Mouse (Mus musculus) embryonic facial prominence, embryonic 14.5 days (tissue): ENCODE results near the gene Ubqln2. TPM values are rescaled to one million over a fixed set of nuclear protein-coding genes. Genes with fewer than 3 reads are reported as not detected.

Experiments
- ATAC-seq: fragments of 200-750 bp; cut with Nextera tagmentation; 2 replicates; pipeline ENCODE4 v1.8.0; 2017; ENCODE audit warnings: low read depth, moderate number of reproducible peaks, moderate TSS enrichment
- DNase-seq: peaks from one replicate; pipeline ENCODE4 v3.0.0-alpha.2; 2015; ENCODE audit warnings: low spot score
- H3K27ac ChIP-seq: fragments of 300-500 bp; sonication (generic); replicated peaks from 2 replicates; pipeline ENCODE4 v1.5.1; 2014; ENCODE audit warnings: low read depth, mild to moderate bottlenecking, low read length, moderate library complexity
- H3K27me3 ChIP-seq: fragments of 300-500 bp; sonication (generic); replicated peaks from 2 replicates; pipeline ENCODE4 v1.6.1; 2014; ENCODE audit warnings: low read length; ENCODE audit not compliant: control insufficient read depth, insufficient read depth
- H3K36me3 ChIP-seq: fragments of 300-500 bp; sonication (generic); 2 replicates; pipeline ENCODE4 v1.6.1; 2014; ENCODE audit warnings: low read length, mixed read lengths; ENCODE audit not compliant: control insufficient read depth, insufficient read depth
- H3K4me1 ChIP-seq: fragments of 300-500 bp; sonication (generic); 2 replicates; pipeline ENCODE4 v1.6.1; 2014; ENCODE audit warnings: antibody characterized with exemption, low read length; ENCODE audit not compliant: control insufficient read depth, insufficient read depth
- H3K4me2 ChIP-seq: fragments of 300-500 bp; sonication (generic); 2 replicates; pipeline ENCODE4 v1.6.1; 2014; ENCODE audit warnings: low read depth, mild to moderate bottlenecking, low read length, moderate library complexity, mixed read lengths
- H3K4me3 ChIP-seq: fragments of 300-500 bp; sonication (generic); 2 replicates; pipeline ENCODE4 v1.5.1; 2014; ENCODE audit warnings: low read depth, mild to moderate bottlenecking, low read length
- H3K9ac ChIP-seq: fragments of 300-500 bp; sonication (generic); 2 replicates; pipeline ENCODE4 v1.6.1; 2014; ENCODE audit warnings: low read depth, mild to moderate bottlenecking, low read length, moderate library complexity, mixed read lengths
- H3K9me3 ChIP-seq: fragments of 300-500 bp; sonication (generic); 2 replicates; pipeline ENCODE4 v1.6.1; 2016; ENCODE audit warnings: low read length; ENCODE audit not compliant: control insufficient read depth
- WGBS: fragments of 180-500 bp; shearing (Covaris S2); extraction: QIAGEN DNeasy Blood & Tissue Kit; methylation state at CpG from one replicate; pipeline ENCODE4 v1.1.7; 2014; 5-methylcytosine and 5-hydroxymethylcytosine counted together
- polyA plus RNA-seq: library from polyadenylated mRNA; unstranded; fragments of >200 nt; fragmentation: Nextera tagmentation; extraction: Ambion mirVana; gene quantifications from 2 replicates; pipeline ENCODE4 v1.2.1, GENCODE M21; 2014

Ubqln2 gene
- polyA plus RNA-seq: 26.5 and 28.0 TPM in 2 replicates

DNA sequence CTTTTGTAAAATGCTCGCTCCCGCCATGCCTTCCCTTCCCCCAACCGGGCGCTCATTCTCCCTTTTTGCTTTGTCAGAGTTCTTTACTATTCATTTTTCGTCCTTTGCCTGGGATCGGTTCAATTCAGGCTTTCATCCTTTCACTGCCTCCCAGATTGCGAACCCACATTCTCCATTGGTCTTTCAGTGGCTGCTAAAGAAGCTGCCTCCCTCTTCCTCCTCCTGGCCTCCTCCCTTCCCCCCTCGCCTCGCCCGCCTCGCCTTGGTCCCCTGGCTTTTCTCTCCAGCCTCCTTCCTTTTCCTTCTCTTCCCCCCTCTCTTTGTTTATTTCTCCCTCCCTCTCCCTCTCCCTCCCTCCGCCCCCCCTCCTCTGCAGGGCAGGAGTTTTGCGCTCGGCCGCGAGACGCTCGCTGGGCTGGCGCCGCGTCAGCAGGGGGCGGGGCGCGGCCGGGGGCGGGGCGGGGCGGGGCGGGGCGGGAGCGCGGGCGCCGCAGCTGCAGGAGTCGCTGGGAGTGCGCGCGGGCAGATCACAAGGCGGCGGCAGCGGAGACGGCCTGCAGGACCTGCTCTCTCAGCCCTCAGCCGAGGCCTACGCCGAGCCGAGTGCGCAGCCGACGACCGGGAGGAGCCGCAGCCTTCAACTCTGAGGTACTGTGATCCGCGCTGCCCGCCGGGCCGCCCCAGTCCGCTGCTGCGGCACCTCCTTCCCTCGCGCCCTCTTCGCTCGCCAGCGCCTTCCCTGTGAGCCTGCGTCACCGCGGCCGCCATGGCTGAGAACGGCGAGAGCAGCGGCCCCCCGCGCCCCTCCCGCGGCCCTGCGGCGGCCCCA, at the start of gene Ubqln2:
Gene Ubqln2 (plus strand): TSS at position 540 of the 829 bp plus-strand sequence.
- Histone ChIP-seq H3K4me3 (peak within 1 kb of the TSS; percentile 58), H3K4me2 (peak within 1 kb of the TSS; percentile 77), H3K4me1 (no peaks in the 10 kb centered on the region), H3K27ac (peak within 1 kb of the TSS; percentile 94), H3K9ac (peak within 1 kb of the TSS; percentile 79), H3K36me3 (no peaks in the 10 kb centered on the region; the same call in 1 of the 2 replicates), H3K9me3 (no peaks in the 10 kb centered on the region; the same call in 1 of the 2 replicates), H3K27me3 (no peaks in the 10 kb centered on the region)
- DNase-seq (peak; percentile 90), ATAC-seq (peak; percentile 94)
- WGBS: 14% methylated on average over 42 of the region's 76 CpGs

DNA sequence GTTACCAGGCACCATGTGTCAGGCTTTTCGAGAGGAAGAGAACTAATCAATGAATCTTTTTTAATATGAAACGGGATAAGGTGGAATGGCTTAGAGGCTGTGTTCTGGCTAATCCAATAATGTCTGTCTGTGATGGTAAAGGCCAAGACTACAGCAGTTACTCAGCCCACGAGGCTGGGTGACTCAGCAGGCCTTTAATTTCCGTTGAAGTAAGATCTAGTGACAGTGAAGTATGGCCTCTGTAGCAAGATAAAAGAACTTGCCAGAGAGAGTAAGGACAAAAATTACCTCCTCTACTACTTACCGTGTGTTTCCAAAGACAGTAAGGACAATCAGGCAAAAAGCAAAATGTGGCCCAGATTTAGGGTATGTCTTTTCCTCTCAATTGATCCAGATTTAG, 46.1 kb upstream of the Ubqln2 start:
- 54% methylated on average over 5 of the region's 5 CpGs for WGBS
- no peak overlapping the region for H3K4me2 ChIP-seq
- DNase-seq (no peak), ATAC-seq (no peak)
- no peak overlapping the region for H3K27ac ChIP-seq
- no peaks in the 10 kb centered on the region for H3K36me3 ChIP-seq
- H3K4me1 ChIP-seq: no peaks in the 10 kb centered on the region
- H3K27me3 ChIP-seq: no peaks in the 10 kb centered on the region
- H3K4me3 ChIP-seq: no peak overlapping the region
- H3K9me3 ChIP-seq: no peaks in the 10 kb centered on the region
- H3K9ac ChIP-seq: no peak overlapping the region

DNA sequence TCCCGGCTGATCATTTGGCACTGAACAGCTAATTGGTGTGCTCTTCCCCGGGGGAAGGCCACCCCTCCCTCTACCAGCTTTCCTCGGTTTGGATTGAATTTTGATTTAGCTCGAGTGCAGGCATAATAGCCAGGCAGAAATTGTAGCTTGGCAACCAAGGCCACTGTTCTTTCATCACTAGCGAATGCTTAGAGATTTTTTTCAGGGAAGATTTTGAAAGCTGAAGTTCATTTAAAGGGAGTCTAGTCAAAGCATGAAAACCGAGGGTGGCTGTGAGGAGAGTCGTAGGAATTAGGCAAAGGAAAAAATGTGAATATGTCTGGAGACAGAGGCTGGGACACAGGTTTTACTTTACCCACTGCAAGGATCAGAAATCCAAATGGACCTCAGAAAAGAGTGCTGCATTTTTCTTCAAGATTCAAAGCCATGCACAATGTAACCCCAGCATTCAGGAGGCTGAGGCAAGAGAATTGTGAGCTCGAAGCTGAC, 21.2 kb upstream of the Ubqln2 start:
- no peaks in the 10 kb centered on the region for H3K27me3 ChIP-seq
- no peak overlapping the region for H3K9ac ChIP-seq
- 43% methylated on average over 8 of the region's 8 CpGs for WGBS
- no peak overlapping the region for H3K4me3 ChIP-seq
- DNase-seq: peak; percentile 3
- H3K27ac ChIP-seq: no peak overlapping the region
- H3K9me3 ChIP-seq: no peaks in the 10 kb centered on the region
- no peaks in the 10 kb centered on the region for H3K36me3 ChIP-seq
- no peak overlapping the region for H3K4me2 ChIP-seq
- H3K4me1 ChIP-seq: no peaks in the 10 kb centered on the region
- ATAC-seq: no peak

DNA sequence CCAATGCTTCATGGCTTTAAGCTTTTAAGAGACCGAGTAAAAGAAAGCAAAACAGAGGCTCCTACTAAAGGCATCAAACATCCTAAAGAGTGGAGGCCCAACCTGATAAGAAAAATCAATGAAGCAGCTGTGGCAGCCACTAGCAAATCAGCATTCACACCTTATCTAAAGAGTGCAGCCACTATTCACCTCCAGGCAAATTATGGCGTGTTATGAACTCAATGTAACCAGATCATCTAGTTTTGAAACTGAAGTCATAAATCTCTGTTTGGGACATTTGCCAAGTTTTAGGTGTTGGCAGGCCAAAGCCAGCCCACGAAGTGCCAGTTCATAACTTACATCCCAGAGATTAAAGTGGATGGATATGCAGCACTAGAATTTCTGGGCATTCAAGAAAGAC, 5.7 kb upstream of the Ubqln2 start:
- no peak overlapping the region for H3K4me2 ChIP-seq
- H3K9ac ChIP-seq: no peak overlapping the region
- H3K4me1 ChIP-seq: no peaks in the 10 kb centered on the region
- no peaks in the 10 kb centered on the region for H3K27me3 ChIP-seq
- WGBS: 53% methylated on average over 3 of the region's 3 CpGs
- no peaks in the 10 kb centered on the region for H3K9me3 ChIP-seq
- H3K36me3 ChIP-seq: no peaks in the 10 kb centered on the region
- H3K27ac ChIP-seq: no peak overlapping the region
- DNase-seq: peak; percentile 36
- no peak overlapping the region for H3K4me3 ChIP-seq
- no peak for ATAC-seq

DNA sequence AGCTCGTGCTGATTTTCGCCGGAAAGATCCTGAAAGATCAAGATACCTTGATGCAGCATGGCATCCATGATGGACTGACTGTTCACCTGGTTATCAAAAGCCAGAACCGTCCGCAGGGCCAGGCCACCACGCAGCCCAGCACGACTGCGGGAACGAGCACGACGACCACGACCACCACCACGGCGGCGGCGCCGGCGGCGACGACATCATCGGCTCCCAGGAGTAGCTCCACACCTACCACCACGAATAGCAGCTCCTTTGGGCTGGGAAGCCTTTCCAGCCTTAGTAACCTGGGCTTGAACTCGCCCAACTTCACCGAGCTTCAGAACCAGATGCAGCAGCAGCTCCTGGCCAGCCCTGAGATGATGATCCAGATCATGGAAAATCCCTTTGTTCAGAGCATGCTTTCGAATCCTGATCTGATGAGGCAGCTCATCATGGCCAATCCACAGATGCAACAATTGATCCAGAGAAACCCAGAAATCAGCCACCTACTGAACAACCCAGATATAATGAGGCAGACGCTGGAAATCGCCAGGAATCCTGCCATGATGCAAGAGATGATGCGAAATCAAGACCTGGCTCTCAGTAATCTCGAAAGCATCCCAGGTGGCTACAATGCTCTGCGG, 752 bp downstream of the Ubqln2 start:
- Histone ChIP-seq H3K9me3 (no peaks in the 10 kb centered on the region; the same call in 1 of the 2 replicates), H3K4me2 (peak overlapping the region; percentile 77), H3K36me3 (no peaks in the 10 kb centered on the region; the same call in 1 of the 2 replicates), H3K9ac (peak overlapping the region; percentile 79), H3K4me3 (peak overlapping the region; percentile 58), H3K27me3 (no peaks in the 10 kb centered on the region), H3K4me1 (no peaks in the 10 kb centered on the region), H3K27ac (peak overlapping the region; percentile 94)
- ATAC-seq (no peak; the same call in 1 of the 2 replicates), DNase-seq (peak; percentile 3)
- WGBS: 23% methylated on average over 19 of the region's 30 CpGs

DNA sequence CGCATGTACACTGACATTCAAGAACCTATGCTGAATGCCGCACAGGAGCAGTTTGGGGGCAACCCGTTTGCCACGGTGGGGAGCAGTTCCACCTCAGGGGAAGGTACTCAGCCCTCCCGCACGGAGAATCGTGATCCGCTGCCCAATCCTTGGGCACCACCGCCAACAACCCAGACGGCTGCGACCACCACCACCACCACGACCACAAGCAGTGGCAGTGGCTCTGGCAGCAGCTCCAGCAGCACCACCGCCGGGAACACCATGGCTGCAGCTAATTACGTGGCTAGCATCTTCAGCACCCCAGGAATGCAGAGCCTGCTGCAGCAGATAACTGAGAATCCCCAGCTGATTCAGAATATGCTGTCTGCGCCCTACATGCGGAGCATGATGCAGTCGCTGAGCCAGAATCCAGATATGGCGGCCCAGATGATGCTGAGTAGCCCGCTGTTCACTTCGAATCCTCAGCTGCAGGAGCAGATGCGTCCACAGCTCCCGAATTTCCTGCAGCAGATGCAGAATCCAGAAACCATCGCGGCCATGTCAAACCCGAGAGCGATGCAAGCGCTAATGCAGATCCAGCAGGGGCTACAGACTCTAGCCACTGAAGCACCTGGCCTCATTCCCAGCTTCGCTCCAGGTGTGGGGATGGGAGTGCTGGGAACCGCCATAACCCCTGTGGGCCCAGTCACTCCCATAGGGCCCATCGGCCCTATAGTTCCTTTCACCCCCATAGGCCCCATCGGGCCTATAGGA, 1.4 kb downstream of the Ubqln2 start:
- WGBS: 30% methylated on average over 28 of the region's 32 CpGs

DNA sequence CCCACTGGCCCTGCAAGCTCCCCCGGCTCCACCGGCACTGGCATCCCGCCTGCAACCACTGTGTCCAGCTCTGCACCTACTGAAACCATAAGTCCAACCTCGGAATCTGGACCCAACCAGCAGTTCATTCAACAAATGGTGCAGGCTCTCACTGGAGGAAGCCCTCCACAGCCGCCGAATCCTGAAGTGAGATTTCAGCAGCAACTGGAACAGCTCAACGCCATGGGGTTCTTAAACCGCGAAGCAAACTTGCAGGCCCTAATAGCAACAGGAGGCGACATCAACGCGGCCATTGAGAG, 2.0 kb downstream of the Ubqln2 start:
- 20% methylated on average over 12 of the region's 12 CpGs for WGBS
- Histone ChIP-seq H3K9me3 (no peaks in the 10 kb centered on the region; the same call in 1 of the 2 replicates), H3K36me3 (no peaks in the 10 kb centered on the region; the same call in 1 of the 2 replicates), H3K9ac (peak overlapping the region; percentile 79), H3K27ac (peak overlapping the region; percentile 55; the same call in 1 of the 2 replicates), H3K4me3 (peak overlapping the region; percentile 58), H3K4me1 (no peaks in the 10 kb centered on the region), H3K4me2 (peak overlapping the region; percentile 77), H3K27me3 (no peaks in the 10 kb centered on the region)
- ATAC-seq (no peak), DNase-seq (peak; percentile 17)

More for the DNA sequence above, 1.4 kb downstream of the Ubqln2 start:
- ATAC-seq (no peak), DNase-seq (peak; percentile 3)
- Histone ChIP-seq H3K9ac (peak overlapping the region; percentile 79), H3K4me1 (no peaks in the 10 kb centered on the region), H3K4me3 (peak overlapping the region; percentile 58), H3K4me2 (peak overlapping the region; percentile 77), H3K27ac (peak overlapping the region; percentile 94; the same call in 1 of the 2 replicates), H3K27me3 (no peaks in the 10 kb centered on the region), H3K36me3 (no peaks in the 10 kb centered on the region; the same call in 1 of the 2 replicates), H3K9me3 (no peaks in the 10 kb centered on the region; the same call in 1 of the 2 replicates)

DNA sequence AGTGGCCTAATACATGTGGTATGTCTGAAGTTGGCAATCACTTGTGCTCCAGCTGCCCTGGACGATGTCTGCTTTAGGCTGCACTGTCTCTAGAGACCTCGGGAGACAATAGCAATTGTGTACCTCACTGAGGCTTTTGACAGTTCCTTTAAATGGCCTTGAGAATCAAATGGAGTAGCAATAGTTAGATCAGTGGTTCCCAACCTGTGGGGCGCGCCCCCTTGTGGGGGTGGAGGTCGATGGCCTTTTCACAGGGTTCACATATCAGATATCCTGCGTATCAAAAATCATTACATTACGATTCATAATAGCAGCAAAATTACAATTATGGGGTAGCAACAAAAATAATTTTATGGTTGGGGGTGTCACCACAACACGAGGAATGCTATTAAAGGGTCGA, 7.9 kb downstream of the Ubqln2 start:
- Histone ChIP-seq H3K9ac (no peak overlapping the region), H3K9me3 (no peaks in the 10 kb centered on the region), H3K4me3 (no peak overlapping the region), H3K4me2 (no peak overlapping the region), H3K27ac (no peak overlapping the region), H3K4me1 (no peaks in the 10 kb centered on the region), H3K27me3 (no peaks in the 10 kb centered on the region), H3K36me3 (no peaks in the 10 kb centered on the region)
- WGBS: 45% methylated on average over 9 of the region's 9 CpGs
- DNase-seq: peak; percentile 3
- ATAC-seq: no peak
